Mouse (Mus musculus) kidney, postnatal 25 days (tissue): ENCODE measurements at regions not wholly inside any gene's neighbourhood (a gene's known extent, or its start where the extent isn't known, plus 50 kb on each side); places are given as distances from the start of the nearest gene placed in this dataset.

Source experiments
- DNase-seq, 2 experiments: peaks; one replicate each; pipeline ENCODE4 v3.0.0; 2021; ENCODE audit warnings: mixed read lengths in 2 of 2

DNA sequence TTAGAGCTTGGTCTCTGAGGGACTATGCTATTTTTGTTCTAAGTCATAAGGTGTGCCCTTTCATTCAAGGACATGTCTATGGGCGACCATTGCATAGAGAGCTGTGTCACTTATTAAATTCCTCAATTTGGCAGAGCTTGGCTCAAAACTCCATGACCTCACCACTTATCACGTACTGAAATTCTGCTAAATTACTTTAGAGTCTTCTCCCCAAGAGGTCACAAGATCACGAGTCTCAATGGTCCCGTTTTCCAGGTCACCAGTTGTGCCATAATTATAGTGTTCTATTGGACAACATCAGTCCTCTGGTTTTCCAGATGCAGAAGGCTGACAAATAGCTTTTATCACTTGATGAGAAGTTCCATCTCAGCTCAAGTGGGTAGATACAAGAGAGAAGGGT lies 576.9 kb downstream of the Dok5 start:
- DNase-seq = no peak

DNA sequence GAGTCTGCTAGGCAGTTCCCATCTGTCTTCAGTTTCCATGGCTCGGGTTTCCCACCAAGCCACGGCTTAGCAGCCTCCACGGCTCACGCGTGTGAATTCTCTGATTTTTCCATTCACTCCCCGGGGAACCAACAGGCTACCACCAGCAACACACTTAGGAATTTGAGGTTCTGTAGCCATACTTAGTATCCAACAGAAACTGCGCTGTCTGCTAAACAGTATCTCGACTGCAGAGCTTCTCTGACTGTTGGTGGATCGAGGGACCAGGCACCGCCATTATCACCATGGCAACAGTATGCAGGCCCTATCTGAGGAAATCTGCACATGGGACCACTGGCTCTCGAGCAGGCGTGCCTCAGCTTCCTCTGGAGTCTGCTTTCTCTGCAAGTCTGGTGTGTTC lies 574.4 kb downstream of the Dok5 start:
- no peak for DNase-seq

DNA sequence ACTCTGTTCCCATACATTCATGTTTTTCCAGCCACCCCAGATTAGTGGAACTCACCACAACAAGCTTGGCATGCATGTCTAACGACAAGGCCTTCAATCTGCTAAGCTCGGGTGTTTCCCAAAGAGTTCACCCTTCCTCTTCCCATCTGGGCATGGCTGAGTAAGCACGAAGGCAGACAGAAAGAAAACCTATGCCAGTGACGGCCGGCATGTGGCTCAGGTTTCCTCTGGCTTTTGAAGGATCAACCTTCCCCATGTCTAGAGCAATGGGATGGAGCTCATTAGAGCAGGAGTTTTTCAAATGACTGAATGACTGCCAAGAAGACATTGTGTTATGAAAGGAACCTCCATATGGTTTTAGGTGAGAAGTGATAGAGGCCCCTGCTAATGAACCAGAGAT lies 566.9 kb downstream of the Dok5 start:
- no peak for DNase-seq

DNA sequence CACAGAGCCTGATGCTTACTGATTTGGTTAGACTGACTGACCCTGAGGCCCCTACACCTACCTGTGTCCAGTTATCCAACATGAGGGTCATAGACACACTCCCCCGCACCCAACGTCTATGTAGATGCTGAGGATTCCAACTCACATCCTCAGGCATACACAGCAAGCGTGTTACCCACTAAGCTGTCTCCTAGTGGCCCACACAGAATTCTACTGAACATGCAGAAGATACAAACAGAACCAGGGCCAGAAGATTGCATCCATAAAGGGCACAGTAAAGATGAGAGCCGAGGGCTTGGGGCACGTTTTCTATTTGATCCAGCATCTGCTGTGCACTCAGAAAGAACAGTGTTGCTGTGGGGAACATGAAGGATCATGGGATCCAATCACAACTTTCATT lies 564.0 kb downstream of the Dok5 start:
- DNase-seq = no peak

GRCm38 (mm10) chr2:171292579-171292978 lies 561.0 kb downstream of the Dok5 start:
- no peak for DNase-seq

GRCm38 (mm10) chr2:171285719-171286394 lies 554.2 kb downstream of the Dok5 start:
- DNase-seq = no peak

DNA sequence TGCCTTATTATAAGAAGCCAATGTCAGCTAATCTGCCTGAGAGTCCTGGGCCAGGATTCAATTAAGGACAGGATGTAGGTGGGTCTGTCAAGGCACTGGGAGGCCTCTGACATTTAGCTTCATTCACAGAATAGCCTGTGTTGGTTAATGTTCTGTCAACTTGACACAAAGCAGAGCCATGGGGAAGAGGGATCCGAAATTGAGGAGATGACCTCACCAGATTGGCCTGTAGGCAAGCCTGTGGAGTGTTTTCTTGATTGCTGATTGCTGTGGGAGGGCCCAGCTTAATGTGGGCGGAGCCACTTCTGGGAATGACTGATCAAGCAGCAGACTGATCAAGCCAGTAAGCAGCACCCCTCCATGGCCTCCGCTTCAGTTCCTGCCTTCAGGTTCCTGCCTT lies 548.5 kb downstream of the Dok5 start:
- DNase-seq = no peak

- DNase-seq = no peak
Measured at GRCm38 (mm10) chr2:171279319-171279718, 547.7 kb downstream of the Dok5 start.

DNA sequence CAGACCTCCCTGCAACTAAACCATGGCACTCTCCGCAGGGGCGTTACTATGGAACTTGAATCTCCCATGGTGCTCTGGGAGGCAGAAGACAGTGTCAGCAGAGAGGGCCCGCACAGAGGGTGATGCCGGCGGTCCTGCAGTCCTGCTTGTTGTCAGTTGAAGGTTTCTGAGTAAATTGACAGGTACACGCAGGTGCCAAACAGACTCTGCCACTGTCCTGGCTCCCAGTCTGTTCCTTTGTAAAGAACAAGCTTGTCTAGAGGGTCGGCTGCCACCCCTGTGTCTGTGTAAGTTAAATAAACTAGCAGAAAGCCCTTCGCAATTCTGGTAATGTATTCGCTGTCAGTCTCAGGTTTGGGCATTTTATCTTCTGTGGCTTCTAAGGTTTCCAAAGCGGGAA lies 521.6 kb downstream of the Dok5 start:
- DNase-seq = no peak

- no peak for DNase-seq
Measured at GRCm38 (mm10) chr2:171245391-171245790, 513.8 kb downstream of the Dok5 start.

DNA sequence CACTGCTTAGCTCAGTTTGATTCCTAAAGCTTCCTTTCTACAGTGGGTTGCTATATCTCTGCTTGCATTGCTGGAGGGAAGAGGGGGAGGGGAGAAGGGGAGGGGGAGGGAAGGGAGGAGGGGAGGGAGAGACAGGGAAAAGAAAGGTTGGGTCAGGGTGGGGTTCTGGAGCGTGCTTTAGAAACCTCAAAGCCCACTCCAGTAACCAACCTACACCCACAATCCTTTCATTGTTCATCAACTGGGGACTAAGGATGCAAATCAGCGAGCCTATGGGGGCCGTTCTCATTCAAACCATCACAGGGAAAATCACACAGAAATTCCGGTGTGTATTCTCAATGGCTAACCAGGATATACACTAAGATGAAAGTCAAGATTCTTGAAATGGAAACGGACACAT lies 510.7 kb downstream of the Dok5 start:
- no peak for DNase-seq

DNA sequence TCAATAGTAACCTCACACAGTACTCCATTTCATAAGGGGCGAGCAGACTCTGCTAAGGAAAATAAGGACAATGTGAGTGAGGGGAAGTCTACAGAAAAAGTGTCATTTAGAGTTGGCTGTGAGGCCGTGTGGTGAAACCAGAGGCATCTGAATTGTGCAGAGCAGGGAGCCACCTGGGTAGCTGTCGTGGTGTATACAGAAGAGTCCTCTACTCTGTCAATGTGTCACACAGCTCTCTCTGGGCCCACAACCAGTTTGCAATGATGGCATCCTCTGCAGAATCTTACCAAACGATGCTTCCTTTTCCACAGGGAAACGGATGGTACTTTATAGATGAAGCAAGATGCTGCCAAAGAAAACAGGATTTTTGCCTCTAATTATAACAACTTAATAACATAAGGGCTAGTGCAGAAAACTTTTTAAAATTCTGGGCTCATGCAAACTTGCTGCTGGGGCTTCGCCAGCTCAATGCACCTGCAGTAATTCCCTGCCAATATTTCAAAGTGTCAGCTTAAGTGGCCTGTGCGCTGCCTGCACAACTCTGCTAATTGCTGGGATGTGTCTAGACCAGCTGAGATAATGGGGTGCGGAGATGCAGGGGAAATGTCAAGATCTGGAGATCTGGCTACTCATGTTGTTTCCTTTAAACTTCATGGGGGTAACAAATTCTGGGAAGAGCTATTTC lies 505.8 kb downstream of the Dok5 start:
- DNase-seq = no peak

DNA sequence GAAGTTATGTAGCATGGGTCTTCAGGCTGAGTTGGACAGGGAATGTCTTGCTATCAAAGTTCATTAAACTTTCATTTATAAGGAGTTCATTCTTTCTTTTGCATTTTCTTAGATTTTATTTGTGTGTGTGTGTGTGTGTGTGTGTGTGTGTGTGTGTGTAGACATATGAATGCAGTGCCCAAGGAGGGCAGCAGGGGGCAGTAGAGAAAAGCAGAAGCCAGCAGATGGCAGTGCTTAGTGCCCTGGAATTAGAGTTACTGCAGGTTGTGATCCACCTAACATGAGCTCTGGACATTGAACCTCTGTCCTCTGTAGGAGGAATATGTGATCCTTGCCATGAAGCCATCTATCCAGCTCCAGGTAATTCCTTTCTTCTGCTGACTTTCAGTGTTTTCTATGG lies 501.2 kb downstream of the Dok5 start:
- no peak for DNase-seq

GRCm38 (mm10) chr2:171231288-171232050 lies 499.9 kb downstream of the Dok5 start:
- DNase-seq = no peak

DNA sequence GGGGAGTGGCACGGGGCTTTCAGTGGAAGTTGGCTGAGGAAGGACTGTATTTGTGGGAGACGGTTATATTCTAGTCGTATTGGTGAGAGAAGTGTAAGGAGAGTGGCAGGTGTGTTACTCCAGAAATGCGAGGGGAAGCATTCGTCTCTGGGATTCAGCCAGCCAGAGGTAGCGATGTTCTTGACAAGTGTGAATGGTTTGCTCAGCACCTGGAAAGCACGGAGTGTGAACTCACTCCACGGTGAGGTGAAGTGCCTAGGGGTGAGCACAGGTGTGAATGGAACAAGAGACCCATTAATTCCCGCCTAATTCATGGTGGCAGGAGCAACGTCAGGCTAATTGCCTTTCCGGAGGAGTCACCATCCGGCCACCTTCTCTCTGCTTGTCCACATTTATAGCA lies 498.9 kb downstream of the Dok5 start:
- DNase-seq = no peak

GRCm38 (mm10) chr2:171228229-171228628 lies 496.6 kb downstream of the Dok5 start:
- DNase-seq = no peak

DNA sequence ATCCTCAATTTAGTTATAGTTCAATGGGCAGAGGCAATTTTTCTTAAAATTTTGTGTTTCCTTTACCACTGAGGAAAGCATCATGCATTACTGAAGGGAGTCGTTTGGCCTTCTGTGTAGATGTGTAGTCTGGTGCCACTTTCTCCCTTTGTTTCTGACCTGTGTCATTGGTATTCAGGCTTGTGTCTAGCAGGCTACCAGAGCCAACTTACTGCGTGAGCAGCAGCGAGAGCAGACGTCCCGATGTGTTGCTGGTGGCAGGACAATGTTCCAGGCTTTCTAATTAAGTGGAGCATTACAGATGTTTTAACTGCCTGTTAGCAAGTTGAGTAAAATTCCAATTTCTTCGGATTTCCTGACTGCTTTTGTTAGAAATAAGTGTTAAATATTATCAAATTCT lies 482.2 kb downstream of the Dok5 start:
- DNase-seq = no peak

- no peak for DNase-seq
Measured at GRCm38 (mm10) chr2:171196472-171196871, 464.9 kb downstream of the Dok5 start.

GRCm38 (mm10) chr2:171192181-171192580 lies 460.6 kb downstream of the Dok5 start:
- DNase-seq = no peak
